Mouse (Mus musculus) fibroblast of lung, adult 2 months (primary cell): ENCODE measurements around the gene Clip3.

Experiments
- DNase-seq: peaks from one replicate; pipeline ENCODE4 v3.0.0-alpha.2; 2011; ENCODE audit warnings: low read depth

Clip3 gene

DNA sequence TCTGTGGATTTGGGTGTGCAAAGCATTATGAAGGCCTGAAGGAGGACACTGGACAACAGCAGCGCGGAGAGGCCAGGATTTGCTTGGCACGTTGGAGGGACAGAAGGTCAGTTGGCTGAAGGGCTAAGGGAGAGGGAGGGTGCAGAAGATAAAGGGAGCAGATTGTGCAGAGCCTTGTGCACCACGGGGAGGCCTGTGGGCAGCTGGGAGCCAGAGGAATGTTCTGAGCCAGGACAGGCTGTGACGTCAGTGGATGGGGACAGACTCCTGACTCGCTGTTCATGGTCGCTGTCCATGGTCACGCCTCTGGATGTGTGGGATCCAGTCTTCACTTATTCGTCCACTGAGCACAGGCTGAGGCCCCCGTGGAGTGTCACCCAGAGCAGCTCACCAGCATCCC lies 3.6 kb downstream of the Clip3 start:
- no peak for DNase-seq

DNA sequence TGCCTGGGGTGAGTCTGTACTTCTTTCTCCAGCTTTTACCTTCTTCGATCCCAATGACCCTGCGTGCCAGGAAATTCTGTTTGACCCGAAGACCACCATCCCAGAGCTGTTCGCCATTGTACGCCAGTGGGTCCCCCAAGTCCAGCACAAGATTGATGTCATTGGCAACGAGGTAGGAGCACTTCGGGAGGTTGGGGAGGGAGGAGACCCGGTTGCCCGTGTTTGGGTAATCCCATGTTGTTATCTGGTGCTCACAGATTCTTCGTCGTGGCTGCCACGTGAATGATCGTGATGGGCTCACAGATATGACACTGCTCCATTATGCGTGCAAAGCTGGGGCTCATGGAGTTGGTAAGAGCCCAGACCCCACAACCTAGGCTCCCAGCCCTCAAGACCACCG lies 5.3 kb downstream of the Clip3 start:
- DNase-seq: no peak

DNA sequence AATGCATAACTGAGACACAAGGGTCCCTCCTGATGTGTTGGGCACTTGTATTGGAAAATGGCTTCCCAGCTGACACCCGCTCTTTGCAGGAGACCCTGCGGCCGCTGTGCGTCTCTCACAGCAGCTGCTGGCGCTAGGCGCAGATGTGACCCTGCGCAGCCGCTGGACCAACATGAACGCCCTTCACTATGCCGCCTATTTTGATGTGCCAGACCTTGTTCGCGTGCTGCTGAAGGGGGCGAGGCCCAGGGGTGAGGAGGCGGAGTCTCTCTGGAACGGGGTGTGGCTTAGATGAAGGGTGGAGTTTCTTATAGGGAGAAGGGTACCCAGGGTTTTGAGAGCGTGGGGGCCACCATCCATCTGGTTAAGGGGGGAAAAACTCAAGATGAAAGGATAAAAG lies 5.7 kb downstream of the Clip3 start:
- no peak for DNase-seq

DNA sequence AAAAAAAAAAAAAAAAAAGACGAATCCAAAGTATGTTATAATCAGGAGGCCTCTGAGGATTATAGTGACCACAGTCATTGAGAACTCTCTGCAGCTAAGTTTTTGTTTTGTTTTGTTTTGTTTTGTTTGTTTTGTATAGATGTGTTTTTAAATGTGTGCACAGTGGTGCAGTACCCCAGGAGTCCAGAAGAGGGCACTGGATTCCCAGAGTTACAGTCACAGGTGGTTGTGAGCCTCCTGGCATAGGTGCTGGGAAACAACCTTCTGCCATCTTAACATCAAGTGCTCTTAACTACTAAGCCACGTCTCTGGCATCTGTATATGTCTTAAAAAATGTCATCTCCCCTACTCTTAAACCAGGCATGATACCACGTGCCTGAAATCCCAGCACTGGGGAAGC lies 9.4 kb downstream of the Clip3 start:
- no peak for DNase-seq

DNA sequence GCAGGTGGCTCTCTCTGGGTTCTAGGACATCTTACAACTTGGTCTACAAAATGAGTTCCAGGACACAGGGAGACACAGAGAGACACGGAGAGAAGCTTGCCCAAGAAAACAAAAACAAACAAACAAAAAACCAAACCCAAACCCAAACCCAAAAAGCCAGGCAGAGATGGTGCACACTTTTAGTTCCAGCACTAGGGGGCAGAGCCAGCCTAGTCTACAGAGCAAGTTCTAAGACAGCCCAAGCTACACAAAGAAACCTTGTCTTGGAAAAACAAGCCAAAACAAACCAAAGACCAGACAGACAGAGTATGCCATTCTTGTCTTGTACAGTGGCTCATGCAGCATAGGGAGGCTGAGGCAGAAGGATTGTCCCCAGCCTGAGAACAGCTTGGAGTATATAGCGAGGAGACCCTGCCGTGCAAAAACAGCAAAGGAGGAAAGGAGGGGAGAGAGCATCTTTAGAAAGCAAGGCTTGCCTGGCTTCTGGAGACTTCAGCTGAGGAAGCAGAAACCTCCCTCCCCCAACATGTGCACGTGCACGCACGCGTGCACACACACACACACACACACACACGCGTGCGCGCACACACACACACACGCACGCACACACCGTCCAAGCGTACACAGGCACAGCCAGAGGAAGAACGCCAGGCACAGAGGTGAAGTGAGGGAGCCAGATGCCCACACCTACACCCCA lies 14.7 kb downstream of the Clip3 start:
- DNase-seq: no peak

DNA sequence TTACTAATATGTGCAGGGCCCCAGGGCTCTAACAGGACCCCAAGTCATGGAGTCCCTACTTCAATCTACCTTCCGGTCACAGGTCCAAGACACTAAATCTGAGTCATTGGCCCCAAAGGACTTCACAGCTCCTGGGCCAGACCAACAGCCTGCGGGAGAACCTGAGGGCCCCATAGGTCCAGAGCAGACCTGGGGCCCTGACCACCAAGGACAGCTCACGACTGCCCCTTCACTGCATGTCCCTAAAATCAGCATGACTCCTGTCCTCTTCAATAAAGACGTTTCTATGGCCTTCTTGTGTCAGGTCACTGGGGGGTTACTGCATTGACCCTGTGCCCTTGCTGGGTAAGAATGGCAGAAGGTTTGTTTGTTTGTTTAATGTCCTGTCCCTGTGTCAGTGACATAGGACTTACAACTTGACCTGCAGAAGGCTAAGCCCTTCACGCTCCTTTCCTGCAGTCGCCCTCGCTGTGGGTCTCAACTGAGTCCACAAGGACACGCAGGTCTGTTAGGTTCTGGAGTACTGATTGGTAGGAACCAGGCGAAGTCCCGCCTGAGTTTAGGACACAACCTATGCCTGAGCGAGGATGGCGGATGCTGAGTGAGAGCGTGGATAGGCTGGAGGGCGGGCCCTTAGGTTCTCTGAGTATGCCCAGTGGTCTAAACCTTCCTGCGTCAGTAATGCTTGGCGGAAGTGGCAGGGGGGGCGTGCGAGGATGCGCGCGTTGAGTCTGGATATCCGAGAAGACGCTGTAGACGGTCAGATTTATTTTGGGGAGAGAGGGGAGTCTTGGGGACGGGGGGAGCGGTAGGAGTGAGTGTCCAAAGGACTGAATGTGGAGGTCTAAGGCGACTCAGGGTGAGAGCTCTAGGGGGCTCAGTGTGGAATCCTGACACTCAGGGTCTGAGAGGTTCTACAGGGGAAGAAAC lies 16.8 kb downstream of the Clip3 start, which contains the start of gene Alkbh6:
TSS of gene Alkbh6 (plus strand) at position 642 of the 930 bp plus-strand sequence.
- DNase-seq: peak; percentile 93

DNA sequence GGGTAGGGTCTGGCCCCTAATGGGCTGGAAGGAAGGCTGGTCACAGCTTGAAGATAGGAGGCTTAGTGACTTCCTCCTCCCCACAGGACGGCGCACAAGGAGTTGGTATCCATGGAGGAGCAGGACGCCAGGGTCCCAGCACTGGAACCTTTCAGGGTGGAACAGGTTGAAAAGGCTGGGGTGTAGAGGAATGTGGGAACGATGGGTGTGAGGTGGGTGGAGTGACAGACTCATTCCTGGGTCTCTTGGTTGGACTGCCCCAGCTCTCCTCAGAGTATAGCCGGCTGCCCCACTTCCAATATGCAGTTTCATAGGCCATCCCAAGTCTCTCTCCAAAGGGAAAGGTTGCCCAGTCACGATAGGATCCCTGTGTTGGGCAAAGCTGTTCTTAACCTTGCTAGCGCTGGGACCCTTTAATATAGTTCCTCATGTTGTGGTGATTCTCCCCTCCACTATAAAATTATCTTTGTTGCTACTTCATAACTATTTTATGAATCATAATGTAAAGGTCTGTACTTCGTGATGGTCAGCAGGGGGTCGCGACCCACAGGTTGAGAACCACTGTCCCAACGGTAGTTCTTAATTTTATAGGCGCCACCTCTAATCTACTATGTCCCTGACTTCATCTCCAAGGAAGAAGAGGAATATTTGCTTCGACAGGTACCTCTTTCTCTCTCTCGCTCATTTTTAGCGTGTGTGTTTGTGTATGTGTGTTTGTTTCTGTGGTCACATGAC lies 18.0 kb downstream of the Clip3 start:
- no peak for DNase-seq

DNA sequence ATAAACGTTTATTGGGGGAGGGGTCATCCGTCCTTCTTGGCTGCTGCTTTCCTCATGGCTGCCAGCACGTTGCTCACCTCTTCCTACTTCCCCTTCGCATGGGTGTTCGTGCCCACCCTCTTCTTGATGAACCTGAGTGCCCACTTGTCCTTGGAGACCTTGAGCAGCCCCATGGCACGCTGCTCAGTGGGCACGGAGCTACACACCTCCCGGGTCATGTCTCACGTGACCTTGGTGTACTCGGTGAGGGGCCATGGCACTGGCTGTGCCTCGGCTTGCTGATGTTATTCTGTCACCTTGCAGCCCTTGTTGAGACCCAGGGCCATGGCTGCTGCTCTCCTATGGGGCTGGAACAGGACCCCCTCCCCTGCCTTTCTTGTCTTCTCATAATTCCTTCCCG lies 18.6 kb downstream of the Clip3 start:
- DNase-seq: no peak

DNA sequence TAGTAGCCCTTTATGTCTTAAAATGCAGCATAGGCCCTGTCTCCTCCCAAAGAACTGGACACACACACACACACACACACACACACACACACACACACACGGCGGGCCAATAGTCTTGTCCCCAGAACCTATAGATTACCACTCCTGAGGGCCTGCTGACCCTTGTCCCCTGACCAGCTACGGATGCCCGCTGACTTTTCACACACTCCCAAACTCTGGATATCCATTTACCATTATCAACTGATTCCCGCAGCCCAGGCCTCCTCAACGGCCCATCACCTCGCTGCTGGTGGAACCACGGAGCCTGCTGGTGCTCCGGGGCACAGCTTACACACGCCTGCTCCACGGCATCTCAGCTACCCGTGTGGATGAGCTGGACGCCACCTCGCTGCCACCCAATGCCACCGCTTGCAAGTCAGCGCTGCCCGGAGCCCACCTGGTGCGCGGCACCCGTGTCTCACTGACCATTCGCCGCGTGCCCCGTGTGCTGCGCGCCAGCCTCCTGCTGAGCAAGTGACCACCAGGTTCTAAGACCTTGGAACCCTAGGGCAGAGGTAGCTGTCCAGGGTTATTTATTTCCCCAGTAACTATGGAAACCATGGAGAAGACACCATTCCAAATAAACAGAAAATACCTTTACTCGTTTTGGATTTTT lies 22.3 kb downstream of the Clip3 start:
- no peak for DNase-seq

DNA sequence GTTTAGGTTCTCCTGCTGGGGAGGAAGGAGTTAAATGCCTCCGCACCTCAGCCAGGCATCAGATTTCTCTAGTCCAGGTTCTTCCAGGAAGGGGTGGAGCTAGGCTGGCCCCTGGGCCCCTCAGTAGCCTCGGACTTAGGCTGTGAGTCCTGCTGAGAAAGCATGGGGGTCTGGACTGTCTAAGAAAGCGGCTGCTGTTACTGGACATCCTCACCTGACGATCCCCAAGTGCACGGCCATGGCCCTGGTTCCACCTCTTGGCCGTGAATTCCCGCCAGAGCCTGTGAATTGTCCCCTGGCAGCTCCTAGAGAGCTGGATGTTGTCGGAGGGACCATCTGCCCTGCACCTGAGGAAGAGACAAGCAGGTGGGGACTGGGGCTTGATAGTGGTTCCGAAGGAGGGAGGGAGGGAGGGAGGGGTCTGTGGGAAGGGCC lies 23.2 kb downstream of the Clip3 start, which contains the start of gene Syne4:
TSS of gene Syne4 (plus strand) at position 87 of the 435 bp plus-strand sequence.
- no peak for DNase-seq

DNA sequence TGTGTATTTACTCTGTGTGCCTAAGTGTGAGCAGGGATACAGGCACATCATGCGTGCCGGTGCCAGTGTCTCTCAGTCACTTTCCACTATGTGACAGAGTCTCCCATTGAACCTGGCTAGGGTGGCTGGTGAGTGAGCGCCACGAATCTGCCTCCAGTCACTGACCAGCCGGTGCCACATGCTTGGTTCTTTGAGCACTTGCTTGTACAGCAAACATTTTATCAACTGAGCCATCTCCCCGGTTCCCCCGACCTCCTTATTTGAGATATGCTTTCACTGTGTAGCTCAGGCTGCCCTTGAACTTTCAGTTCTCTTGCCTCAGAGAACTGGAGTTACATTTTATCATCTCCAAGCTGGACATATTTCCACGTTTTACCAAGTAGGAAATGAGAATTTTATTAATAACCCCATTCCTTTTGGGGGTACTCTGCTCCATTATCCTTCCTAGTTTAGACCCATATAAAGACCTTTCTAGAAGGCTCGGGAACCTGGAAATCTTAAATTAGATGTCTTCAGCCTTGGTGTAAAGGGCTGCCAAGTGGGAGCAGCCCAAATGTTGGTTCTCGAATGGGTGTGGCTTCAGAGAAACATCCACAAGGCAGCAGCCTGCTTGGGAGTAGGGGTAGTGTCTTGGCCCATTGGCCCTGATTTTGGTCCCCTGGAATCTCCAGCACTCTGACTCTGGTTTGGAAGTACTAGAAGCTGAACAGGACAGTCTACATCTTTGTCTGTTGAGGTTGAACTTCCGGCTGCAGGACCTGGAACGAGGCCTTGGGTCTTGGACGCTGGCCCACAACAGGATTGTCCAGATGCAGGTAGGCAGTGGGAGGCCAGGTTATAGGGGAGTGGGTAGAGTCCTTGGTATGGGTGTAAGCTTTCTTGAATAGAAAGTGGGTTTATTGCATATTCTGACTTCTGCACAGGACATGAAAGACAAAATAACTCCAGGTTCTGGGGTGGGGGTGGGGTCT lies 24.3 kb downstream of the Clip3 start:
- no peak for DNase-seq

DNA sequence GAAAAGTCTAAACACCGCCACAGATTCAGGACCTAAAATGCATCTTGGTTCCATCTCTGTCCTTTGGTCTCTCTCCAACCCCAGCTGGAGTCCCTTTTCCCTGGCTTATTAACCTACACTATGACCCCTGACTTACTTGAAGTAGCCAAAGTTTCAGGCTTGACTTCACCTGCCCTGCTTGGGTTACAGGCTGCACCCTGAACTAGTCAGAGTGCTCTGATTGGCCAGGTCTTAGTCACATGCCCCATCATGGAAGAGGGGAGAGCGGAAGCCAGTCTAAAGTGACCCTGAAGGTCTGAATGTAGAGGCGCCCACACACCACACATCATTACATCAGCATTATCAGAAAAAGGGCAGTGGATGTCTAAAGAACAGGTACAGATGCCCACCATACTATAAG lies 26.6 kb downstream of the Clip3 start:
- no peak for DNase-seq

DNA sequence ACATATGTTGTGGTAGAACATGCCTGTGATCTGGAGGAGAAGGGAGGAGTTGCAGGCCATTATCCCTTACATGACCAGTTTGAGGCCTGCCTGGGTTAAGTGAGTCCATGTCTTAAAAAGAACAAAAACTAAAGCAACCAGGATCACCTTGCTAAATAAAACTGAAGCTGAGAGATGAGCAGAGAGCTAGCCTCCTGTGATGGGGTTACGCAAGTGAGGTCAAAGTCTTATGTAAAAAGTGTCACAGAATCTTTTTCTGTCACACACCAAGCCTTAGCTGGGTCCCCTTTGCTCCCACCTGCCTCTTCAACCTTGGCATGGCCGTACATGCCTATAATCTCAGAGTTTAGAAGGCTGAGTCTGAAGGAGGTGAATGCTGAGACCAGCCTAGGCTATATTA lies 29.4 kb downstream of the Clip3 start:
- DNase-seq: no peak

DNA sequence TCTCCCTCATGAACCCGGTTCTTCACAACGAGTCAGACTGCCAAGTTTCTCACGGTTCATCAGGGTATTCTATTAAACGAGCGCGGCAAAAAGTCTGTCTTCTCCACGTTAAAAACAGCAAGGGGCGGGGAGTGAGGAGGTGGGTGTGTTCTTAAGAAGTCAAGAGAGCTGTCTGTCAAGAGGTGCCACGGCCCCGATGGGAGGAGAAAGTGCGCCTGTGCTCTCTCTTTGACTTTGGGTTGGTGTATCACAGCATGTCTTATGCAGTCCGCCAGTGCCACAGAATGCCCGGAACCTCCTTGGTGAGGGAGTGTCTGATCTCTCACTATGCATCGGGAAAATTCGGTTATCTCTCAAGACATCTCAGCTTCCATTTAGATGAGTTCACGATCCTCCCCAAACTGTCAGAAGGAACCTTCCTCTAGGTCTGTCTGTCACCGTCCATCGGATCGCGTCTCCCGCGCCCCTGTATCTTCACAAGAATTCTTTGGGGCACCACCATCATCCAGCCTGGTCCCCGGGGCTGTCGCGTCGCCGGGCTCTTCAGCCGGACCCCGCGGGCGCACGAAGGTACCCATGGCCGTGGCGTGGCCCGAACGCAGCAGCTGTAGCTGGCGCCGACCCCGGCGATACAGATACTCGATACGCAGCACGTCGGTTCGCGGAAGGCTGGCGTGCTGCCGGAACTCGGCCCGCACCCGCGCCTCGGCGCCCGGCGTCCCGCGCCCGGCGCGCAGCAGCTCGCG lies 30.2 kb downstream of the Clip3 start, which contains the start of gene E130208F15Rik:
TSS of gene E130208F15Rik (plus strand) at position 202 of the 746 bp plus-strand sequence.
- peak; percentile 70 for DNase-seq

DNA sequence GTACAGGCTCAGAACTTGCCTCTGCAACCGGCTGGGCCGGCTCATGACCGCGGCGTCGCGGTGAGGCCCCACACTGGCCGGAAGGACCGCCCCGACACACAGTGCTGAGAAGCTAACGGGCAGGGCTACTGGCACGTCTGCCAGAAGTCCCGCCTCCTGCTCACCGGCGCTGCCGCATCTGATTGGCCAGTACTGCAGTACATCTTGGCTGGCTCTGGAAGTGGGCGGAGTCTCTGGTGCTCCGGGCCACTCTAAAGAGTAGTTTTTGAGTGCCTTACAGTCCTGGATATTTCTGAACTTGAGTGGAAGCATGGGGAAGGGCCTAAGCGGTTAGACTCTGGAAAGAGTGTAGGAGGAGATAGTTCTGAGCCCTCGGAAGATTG lies 30.7 kb downstream of the Clip3 start:
- peak; percentile 95 for DNase-seq

DNA sequence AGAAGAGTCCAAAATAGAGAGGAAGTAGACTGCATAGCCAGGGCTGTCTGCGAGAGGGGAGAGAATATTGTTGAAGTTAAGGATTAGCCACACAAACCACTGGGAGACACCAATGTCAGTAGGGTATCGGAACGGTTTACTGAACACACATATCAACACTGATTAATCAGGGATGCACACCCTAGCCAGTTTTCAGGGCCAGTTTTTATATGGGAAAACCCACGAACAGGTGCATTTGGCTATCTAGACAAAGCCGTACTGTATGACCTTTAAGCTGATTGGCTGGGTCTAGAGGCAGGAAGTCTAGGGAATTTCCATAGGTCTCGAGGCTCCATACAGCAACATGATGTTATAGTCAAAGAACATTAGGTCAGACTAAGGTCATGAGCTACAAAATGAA lies 31.3 kb downstream of the Clip3 start:
- no peak for DNase-seq

DNA sequence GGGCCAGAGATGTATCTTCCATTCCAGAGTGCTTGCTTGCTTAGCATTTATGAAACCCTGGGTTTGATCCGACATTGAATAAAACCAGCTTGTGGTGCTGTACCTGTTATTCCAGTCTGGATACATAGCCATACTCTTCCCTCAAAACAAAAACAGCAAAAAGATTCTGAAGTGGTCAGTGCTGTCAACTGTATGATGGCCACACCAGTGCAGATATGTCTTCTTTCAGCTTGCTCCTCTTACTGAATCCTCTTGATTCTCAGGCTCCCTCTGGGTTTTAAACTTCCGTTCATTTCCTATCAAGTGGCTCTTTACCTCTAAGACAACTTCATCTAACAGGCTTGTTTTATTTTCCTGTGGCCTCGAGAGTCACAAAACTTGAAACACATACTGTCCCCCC lies 32.3 kb downstream of the Clip3 start, which contains the start of gene Sdhaf1:
TSS of gene Sdhaf1 (minus strand) at position 101 of the 400 bp plus-strand sequence.
- no peak for DNase-seq

DNA sequence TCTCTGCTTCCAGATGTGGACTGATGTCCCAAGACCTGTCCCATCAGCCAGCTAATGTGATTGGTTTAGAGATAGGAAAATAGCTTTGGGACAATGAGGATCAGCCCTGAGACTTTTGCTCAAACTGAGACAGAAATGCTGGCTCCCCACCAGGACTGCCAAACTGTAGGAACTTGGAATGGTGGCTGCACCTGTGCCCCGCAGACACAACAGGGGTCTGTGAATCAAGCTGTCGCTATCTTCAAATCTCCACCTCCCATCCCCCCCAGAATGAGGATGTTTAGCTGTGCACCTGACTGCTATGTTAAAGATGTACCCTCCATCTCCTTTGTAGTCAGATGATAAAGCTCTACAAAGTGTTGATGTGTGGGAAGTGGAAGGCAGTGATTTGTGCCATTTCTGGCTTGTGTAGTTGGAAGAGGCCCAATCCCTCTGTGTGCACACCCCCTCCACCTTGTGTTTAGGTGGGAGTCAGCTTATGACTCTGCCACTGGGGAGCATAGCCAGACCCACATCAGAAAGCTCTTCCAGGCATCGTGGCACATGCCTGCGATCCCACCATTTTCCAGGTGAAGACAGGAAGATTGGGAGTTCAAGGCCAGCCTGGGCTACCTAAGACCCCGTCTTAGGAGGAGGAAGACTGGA lies 32.9 kb downstream of the Clip3 start:
- no peak for DNase-seq

DNA sequence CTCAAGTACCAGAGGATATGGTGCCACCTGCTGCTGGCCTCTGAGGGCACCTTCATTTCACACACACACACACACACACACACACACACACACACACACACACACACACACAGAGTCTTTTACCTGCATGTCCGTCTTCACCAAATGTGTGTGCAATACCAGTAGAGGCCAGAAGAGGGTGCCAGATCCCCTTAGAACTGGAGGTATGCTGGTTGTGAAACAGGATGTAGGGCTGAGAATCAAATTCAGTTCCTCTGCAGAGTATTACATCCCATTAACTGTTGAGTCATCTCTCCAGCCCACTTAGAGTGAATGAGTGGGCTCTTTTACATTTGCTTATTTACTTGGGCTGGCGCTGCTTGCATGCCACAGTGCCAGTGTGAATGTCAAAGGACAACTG lies 33.8 kb downstream of the Clip3 start:
- no peak for DNase-seq
